Mouse (Mus musculus) layer of hippocampus, postnatal 10 days (tissue): ENCODE measurements around the gene Acsf3. TPM values are rescaled to one million over a fixed set of nuclear protein-coding genes. Genes with fewer than 3 reads are reported as not detected.

Source experiments
- DNase-seq, 2 experiments: peaks; one replicate each; pipeline ENCODE4 v3.0.0; 2021; ENCODE audit warnings: low spot score in 2 of 2
- total RNA-seq, 2 experiments: library from RNA; stranded (reverse); gene quantifications; 2 replicates each; pipeline ENCODE4 v1.2.3; 2021

The Acsf3 gene
- total RNA-seq, 2 experiments from 2014 or later, result 15.7 to 16.3 TPM

- peak in 1 of 2 experiments; percentile 30 for DNase-seq
Measured at GRCm38 (mm10) chr8:122807907-122808306, 32.6 kb downstream of the Acsf3 start.

- no peak for DNase-seq
Measured at GRCm38 (mm10) chr8:122810376-122810775, 35.1 kb downstream of the Acsf3 start.

- peak in 1 of 2 experiments; percentile 16 for DNase-seq
Measured at GRCm38 (mm10) chr8:122811870-122812494, 36.7 kb downstream of the Acsf3 start.

DNA sequence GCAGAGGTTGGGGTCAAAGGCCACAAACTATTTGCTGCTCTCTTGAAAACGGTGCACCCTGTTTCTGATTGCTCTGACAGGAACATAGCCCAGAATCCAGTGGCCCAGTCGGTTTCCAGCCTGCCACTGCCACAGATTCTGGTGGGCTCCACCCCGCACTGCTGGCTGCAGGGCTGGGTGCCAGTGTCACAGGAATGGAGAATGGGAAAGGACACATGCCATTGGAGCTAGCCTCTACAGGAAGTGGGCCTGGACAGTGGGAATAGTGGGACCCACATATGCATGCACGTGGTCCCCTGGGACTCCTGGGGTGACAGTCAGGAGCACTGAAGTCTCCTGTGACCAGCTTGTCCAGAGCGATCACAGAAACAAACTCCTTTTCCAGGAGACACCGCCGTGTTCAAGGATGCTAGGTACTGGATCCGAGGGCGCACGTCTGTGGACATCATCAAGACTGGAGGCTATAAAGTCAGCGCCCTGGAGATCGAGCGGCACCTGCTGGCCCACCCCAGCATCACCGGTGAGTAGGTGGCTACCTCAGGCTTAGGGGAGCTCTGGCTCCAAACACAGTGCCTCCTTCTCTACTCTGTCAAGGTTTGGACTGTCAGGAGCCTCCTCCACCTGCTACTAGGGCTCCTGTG, 37.4 kb downstream of the Acsf3 start:
- peak in 1 of 2 experiments; percentile 27 for DNase-seq

DNA sequence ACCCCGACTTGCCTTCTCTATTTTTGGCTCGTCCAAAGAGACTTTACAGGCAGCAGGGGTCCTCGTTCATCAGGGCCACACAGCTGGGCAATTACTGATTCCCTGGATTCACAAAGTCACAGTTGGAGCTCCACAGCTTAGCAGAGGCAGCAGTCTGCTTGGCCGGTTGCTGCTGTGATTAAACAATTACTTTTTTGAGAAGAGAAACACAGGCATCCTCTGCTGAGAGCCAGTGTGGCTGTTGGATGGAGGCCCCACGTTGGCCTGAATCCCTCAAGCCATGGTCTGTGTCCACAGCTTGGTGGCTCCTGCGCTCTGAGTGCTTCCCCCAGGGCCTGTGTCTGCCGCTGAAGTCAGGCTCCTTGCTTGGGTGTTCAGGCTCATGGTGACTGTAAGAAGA, 39.3 kb downstream of the Acsf3 start:
- peak; percentile 48 to 51 for DNase-seq

- no peak for DNase-seq
Measured at GRCm38 (mm10) chr8:122816965-122817364, 41.7 kb downstream of the Acsf3 start.

- no peak for DNase-seq
Measured at GRCm38 (mm10) chr8:122817724-122818496, 42.6 kb downstream of the Acsf3 start.

- no peak for DNase-seq
Measured at GRCm38 (mm10) chr8:122819776-122820175, 44.5 kb downstream of the Acsf3 start.

- no peak for DNase-seq
Measured at GRCm38 (mm10) chr8:122824571-122824970, 49.3 kb downstream of the Acsf3 start.

- DNase-seq, result no peak
Measured at GRCm38 (mm10) chr8:122824986-122825385, 49.7 kb downstream of the Acsf3 start.

DNA sequence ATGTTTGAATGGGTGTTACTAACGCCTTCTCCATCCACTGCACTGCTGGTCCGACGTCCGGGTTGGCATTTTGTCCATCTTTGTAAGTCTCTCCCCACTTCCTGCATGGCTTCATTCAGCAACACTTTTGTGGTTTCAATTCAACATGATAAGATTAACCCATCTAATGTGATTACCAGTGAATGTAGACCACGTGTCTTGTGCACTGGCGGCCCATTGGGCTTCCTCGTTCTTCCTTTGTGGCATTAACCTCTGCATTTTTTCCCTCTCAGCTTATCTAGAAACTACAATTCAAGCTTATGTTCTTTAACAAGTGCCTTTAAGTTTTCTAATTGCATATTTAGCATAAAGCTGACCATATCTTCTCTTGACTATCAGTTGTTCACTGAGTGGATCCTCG, 50.1 kb downstream of the Acsf3 start:
- no peak for DNase-seq

DNA sequence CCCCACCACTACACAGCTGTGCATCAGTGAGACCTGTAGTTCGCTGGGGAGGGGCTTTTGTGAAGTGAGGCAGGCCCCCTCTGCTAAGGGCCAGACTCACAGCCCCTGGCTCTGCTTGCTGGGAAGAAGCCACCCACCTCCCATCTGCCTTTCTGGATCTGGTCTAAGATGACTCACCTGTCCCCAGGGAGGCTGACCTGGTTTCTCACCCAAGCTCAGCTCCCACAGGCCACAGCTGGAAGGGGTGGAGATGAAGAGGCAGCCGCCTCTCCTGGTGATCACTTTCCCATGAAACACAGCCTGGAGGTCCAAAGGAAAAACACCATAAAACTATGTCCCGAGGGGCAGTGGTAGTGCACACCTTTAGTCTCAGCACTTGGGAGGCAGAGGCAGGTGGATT, 54.1 kb downstream of the Acsf3 start:
- no peak for DNase-seq

GRCm38 (mm10) chr8:122830349-122831061, 55.2 kb downstream of the Acsf3 start:
- DNase-seq, result peak; percentile 98 to 99

DNA sequence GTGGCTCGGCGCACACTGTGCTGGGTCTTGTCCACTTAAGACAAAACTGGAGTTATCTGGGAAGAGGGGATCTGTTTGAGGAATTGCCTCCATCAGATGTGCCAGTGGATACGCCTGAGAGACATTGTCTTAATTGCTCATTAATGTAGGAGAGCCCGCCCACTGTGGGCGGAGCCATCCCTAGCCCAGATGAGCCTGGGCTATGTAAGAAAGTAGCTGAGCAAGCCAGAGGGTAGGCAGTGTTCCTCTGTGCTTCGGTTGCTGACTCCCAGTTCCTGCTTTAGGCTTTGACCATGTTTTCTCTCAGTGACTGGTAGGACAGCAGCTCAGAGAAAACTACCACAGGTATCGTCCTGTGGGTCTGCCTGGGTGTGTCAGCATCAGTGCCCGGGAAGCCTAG, 59.1 kb downstream of the Acsf3 start:
- no peak for DNase-seq

GRCm38 (mm10) chr8:122834971-122835370, 59.7 kb downstream of the Acsf3 start:
- peak; percentile 77 to 83 for DNase-seq

DNA sequence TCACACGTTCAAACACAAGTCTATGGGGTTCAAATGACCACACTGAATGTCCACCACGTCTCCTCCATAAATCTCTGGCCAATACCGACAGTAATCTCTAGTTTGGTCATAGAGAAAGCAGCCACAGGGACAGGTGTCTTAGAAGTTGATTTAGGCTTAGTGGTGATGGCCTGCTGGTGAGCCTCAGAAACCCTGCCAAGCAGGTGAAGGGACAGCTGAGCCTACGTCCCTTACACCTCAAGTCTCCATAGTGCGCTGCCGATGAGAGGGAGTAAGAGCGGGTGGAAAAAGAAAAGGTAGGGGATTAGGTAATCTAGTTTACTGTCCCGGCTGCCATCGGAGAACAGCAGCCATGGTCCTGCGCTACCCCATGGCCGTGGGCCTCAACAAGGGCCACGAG, 60.9 kb downstream of the Acsf3 start:
- DNase-seq, result no peak

DNA sequence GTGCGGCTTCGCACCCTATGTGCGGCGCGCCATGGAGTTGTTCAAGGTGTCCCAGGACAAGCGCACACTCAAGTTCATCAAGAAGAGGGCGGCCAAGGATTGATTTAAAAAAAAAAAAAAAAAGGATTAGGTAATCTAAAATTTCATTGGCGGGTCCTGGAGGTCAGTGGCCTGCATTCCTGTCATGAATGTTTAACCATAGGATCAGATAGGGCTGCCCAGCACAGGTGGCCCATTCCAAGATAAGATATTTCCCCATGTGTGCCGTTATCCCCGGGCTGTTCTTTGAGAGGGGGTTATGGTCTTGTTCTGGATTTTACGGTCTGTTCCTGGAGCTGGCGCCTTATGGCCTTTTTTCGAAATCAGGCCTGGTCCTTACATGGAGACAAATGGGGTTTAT, 61.4 kb downstream of the Acsf3 start:
- DNase-seq, result no peak

DNA sequence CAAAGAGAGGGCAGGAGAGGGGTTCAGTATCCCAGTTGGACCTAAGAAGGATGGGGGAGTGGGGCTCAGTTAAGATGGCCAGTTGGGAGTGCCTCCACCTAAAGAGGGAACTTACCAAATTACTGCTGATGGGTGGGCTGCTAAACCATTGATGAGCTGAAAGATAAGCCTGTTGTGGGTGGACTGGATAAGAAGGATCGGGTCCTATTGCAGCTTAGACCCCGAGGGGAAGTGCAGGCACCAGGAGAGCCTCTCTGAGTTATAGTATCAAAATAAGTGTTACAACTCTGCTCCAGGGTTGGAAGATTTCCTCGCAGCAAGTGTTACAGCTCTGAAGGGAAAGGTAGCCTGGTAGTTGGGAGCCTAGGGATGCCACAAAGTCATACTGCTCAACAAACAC, 68.9 kb downstream of the Acsf3 start:
- no peak for DNase-seq

DNA sequence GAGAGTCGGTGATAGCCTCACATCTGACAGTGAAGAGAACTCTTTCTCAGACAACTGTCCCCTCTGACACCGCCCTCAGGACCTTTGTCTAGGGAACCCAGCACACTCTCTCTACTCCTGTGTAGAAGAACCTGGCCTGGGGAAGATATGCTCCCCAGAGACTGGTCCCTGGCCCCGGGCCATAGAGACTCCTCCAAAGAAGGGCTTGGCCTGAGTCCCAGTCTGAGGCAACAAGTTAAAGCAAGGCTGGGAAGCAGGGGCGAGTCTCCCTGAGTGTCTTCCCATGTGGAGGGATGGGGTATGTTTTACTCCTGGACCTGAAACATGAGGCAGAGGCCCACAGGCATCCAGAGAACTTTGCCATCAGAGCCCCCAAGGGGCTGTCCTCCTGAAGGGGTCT, 70.4 kb downstream of the Acsf3 start:
- DNase-seq, result no peak

GRCm38 (mm10) chr8:122847829-122848561, 72.7 kb downstream of the Acsf3 start, which contains the start of gene Cdh15:
Gene Cdh15 (plus strand): TSS chr8:122847966.
- DNase-seq, result peak; percentile 51 to 61
